Mouse (Mus musculus) liver, embryonic 13.5 days (tissue): ENCODE results near the gene Slc7a15. TPM values are rescaled to one million over a fixed set of nuclear protein-coding genes. Genes with fewer than 3 reads are reported as not detected.

Experiments used
- ATAC-seq: fragments of 200-750 bp; cut with Nextera tagmentation; 2 replicates; pipeline ENCODE4 v1.8.0; 2017; ENCODE audit warnings: low read depth, mild to moderate bottlenecking, moderate number of reproducible peaks, moderate library complexity
- DNase-seq: peaks from one replicate; pipeline ENCODE4 v3.0.0; 2022
- H3K27ac ChIP-seq: fragments of 300-500 bp; sonication (generic); 2 replicates; pipeline ENCODE4 v1.5.1; 2015; ENCODE audit warnings: moderate library complexity, mild to moderate bottlenecking, inconsistent platforms
- H3K27me3 ChIP-seq: fragments of 300-500 bp; sonication (generic); 2 replicates; pipeline ENCODE4 v1.6.1; 2015; ENCODE audit warnings: mild to moderate bottlenecking, inconsistent platforms
- H3K36me3 ChIP-seq: fragments of 300-500 bp; sonication (generic); 2 replicates; pipeline ENCODE4 v1.6.1; 2015; ENCODE audit warnings: mild to moderate bottlenecking, inconsistent platforms
- H3K4me1 ChIP-seq: fragments of 300-500 bp; sonication (generic); replicated peaks from 2 replicates; pipeline ENCODE4 v1.6.1; 2015; ENCODE audit warnings: inconsistent platforms
- H3K4me2 ChIP-seq: fragments of 300-500 bp; sonication (generic); 2 replicates; pipeline ENCODE4 v1.6.1; 2015; ENCODE audit warnings: inconsistent platforms, mild to moderate bottlenecking, moderate library complexity
- H3K4me3 ChIP-seq: fragments of 300-500 bp; sonication (generic); replicated peaks from 2 replicates; pipeline ENCODE4 v1.5.1; 2015; ENCODE audit warnings: mild to moderate bottlenecking, inconsistent platforms
- H3K9ac ChIP-seq: fragments of 300-500 bp; sonication (generic); 2 replicates; pipeline ENCODE4 v1.6.1; 2015; ENCODE audit warnings: mild to moderate bottlenecking, inconsistent platforms
- H3K9me3 ChIP-seq: fragments of 300-500 bp; sonication (generic); replicated peaks from 2 replicates; pipeline ENCODE4 v1.6.1; 2016; ENCODE audit warnings: inconsistent platforms
- WGBS: fragments of 180-500 bp; shearing (Covaris S2); methylation state at CpG from one replicate; pipeline ENCODE4 v1.1.7; 2015; ENCODE audit not compliant: insufficient replicate concordance; 5-methylcytosine and 5-hydroxymethylcytosine counted together
- polyA plus RNA-seq: library from polyadenylated mRNA; unstranded; fragments of >200 nt; fragmentation: Nextera tagmentation; extraction: Ambion mirVana; gene quantifications from 2 replicates; pipeline ENCODE4 v1.2.1, GENCODE M21; 2015

Slc7a15 gene
- polyA plus RNA-seq, 1 experiment from 2014 or later: not detected

- Histone ChIP-seq H3K4me2 (no peak overlapping the region), H3K36me3 (no peaks in the 10 kb centered on the region), H3K27ac (no peak overlapping the region), H3K9me3 (no peaks in the 10 kb centered on the region), H3K4me3 (no peak overlapping the region), H3K9ac (no peak overlapping the region), H3K27me3 (no peaks in the 10 kb centered on the region), H3K4me1 (no peaks in the 10 kb centered on the region)
- no peak for DNase-seq
- WGBS: 50% methylated on average over 5 of the region's 5 CpGs
- no peak for ATAC-seq
Observed at GRCm38 (mm10) chr12:8527770-8528169, 71.1 kb downstream of the Slc7a15 start.

DNA sequence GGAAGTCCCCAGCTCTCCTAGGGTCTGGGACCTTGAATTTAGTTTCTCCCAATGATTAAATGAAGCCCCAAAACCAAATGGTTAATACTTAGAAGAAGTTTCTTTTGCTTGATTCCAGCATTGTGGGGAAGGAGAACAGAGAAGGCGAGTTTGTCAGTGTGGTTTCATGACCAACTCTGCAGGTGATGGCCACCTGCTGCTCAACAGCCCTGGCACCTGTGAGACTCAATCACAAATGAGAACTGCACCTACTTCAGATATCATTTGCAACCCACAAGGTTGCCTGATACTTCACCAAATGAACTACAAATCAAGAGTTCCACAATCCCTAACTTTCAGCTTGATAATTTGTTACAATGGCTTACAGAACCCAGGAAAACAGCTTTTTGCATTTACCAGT is 71.7 kb downstream of the Slc7a15 start:
- H3K9me3 ChIP-seq: no peaks in the 10 kb centered on the region
- no peak overlapping the region for H3K4me2 ChIP-seq
- H3K27me3 ChIP-seq: no peaks in the 10 kb centered on the region
- H3K4me3 ChIP-seq: no peak overlapping the region
- ATAC-seq (no peak), DNase-seq (no peak)
- H3K27ac ChIP-seq: no peak overlapping the region
- H3K4me1 ChIP-seq: no peaks in the 10 kb centered on the region
- H3K9ac ChIP-seq: no peak overlapping the region
- WGBS: 62% methylated on average over 1 of the region's 1 CpGs
- H3K36me3 ChIP-seq: no peaks in the 10 kb centered on the region

DNA sequence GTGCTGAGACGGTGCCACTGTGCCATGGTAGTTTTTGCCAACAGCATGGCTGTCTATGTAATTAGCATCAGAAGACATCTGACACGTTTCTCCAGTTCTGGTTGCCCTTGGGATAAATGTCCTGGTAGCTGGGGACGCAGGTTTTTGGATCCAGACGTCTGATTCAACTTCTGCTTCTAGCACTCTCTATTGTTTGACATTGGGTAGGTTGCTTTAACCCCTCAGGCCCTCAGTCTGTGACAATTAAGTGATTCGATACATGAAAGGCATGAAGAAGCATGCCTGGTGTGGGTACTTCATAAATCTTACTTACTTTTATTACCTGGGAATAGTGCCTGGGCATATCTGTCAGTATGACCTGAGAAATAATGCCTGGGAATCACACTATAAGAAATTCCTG is 74.8 kb downstream of the Slc7a15 start:
- DNase-seq (no peak), ATAC-seq (no peak)
- 52% methylated on average over 5 of the region's 5 CpGs for WGBS
- Histone ChIP-seq H3K27ac (no peak overlapping the region), H3K4me3 (no peak overlapping the region), H3K4me1 (peaks cover 20% of the 10 kb centered on the region), H3K36me3 (no peaks in the 10 kb centered on the region), H3K4me2 (no peak overlapping the region), H3K27me3 (no peaks in the 10 kb centered on the region), H3K9me3 (no peaks in the 10 kb centered on the region), H3K9ac (no peak overlapping the region)

- Histone ChIP-seq H3K27ac (no peak overlapping the region), H3K27me3 (no peaks in the 10 kb centered on the region), H3K4me3 (no peak overlapping the region), H3K9ac (no peak overlapping the region), H3K9me3 (no peaks in the 10 kb centered on the region), H3K4me2 (no peak overlapping the region), H3K36me3 (no peaks in the 10 kb centered on the region), H3K4me1 (peaks cover 20% of the 10 kb centered on the region)
- no peak for ATAC-seq
- 42% methylated on average over 2 of the region's 2 CpGs for WGBS
- DNase-seq: no peak
Observed at GRCm38 (mm10) chr12:8522711-8523110, 76.2 kb downstream of the Slc7a15 start.

DNA sequence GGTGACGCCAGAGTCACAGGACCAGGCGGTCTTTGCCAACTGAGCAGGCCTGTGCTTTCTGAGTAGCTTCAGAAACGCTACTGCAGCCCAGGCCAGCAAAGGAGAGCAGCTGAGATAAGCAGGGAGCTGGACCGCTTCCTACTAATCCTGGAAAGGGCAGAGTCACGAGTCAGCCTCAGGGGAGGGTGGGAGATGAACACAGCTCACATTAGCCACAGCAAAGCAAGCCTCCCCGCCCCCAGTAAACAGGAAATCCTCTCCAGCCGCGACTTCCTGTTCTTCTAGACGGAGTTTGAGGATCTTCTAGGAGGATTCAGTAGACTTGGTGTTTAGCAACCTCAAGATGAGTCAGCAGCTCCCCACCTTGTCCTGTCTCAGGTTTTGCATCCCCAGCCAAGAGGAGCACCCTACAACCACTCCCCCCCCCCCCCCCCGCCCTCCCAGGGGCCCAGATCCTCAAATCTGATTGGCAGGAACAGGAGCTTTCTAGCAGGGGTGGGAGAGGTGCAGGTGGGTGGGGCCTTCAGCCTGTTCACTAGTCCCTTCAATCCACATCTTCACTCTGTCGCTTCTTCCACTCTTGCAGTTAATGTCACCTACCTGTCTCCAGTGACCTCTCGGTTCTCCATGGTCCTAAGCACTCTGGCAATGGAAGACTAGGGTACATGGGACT is 77.4 kb downstream of the Slc7a15 start:
- peak overlapping the region; percentile 13; the same call in 1 of the 2 replicates for H3K27ac ChIP-seq
- WGBS: 10% methylated on average over 12 of the region's 12 CpGs
- peak overlapping the region; percentile 38 for H3K4me2 ChIP-seq
- H3K9ac ChIP-seq: no peak overlapping the region
- H3K9me3 ChIP-seq: no peaks in the 10 kb centered on the region
- ATAC-seq (peak; percentile 76), DNase-seq (peak; percentile 47)
- H3K27me3 ChIP-seq: no peaks in the 10 kb centered on the region
- no peaks in the 10 kb centered on the region for H3K36me3 ChIP-seq
- H3K4me3 ChIP-seq: peak overlapping the region; percentile 21; the same call in 1 of the 2 replicates
- H3K4me1 ChIP-seq: peaks cover 20% of the 10 kb centered on the region

DNA sequence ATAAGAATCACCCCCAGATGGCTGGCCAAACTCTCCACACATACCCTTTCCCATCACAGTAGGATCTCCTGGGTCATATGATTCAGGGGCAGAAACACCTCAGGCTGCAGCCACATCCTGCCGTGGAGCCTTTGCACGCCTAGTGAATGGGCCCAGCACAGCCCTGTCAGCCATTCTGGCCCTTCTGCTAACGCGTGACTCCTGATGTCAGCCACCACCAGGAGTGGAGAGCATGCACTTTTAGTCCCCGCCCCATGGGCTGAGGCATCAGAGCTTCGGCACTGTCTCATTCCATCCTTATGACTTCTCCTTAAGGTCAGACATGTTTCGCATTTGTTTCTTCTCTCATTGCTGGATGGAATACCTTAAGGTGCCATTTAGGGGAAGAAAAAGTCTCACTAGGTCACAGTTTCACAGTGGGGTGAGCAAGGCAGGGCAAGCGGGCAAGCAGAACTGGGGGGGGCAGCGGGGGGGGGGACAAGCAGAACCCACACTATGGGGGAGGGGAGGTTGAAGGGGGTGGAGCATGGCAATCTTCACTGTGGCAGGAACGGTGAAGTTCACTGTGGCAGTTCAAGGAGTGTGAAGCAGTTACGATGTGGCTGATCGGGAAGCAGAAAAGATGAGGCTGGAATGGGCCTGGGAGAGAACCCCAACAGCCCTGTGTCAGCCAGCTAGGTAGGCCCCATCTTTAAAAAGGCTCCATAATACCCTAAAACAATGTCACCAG is 79.3 kb downstream of the Slc7a15 start:
- Histone ChIP-seq H3K27ac (no peak overlapping the region; the same call in 1 of the 2 replicates), H3K4me2 (no peak overlapping the region), H3K4me1 (peaks cover 20% of the 10 kb centered on the region), H3K36me3 (no peaks in the 10 kb centered on the region), H3K9me3 (no peaks in the 10 kb centered on the region), H3K27me3 (no peaks in the 10 kb centered on the region), H3K4me3 (no peak overlapping the region), H3K9ac (no peak overlapping the region)
- ATAC-seq: no peak
- 49% methylated on average over 12 of the region's 12 CpGs for WGBS
- DNase-seq: no peak

- ATAC-seq: no peak
- Histone ChIP-seq H3K9me3 (no peaks in the 10 kb centered on the region), H3K4me3 (no peak overlapping the region), H3K27me3 (no peaks in the 10 kb centered on the region), H3K9ac (no peak overlapping the region), H3K27ac (no peak overlapping the region), H3K4me1 (peaks cover 15% of the 10 kb centered on the region; the same call in 1 of the 2 replicates), H3K4me2 (no peak overlapping the region), H3K36me3 (no peaks in the 10 kb centered on the region)
- no peak for DNase-seq
- WGBS: 59% methylated on average over 18 of the region's 18 CpGs
Observed at GRCm38 (mm10) chr12:8511037-8511882, 87.6 kb downstream of the Slc7a15 start.

- Histone ChIP-seq H3K36me3 (no peaks in the 10 kb centered on the region), H3K4me2 (no peak overlapping the region), H3K27ac (no peak overlapping the region), H3K9ac (no peak overlapping the region), H3K9me3 (no peaks in the 10 kb centered on the region), H3K27me3 (no peaks in the 10 kb centered on the region), H3K4me1 (peaks cover 15% of the 10 kb centered on the region; the same call in 1 of the 2 replicates), H3K4me3 (no peak overlapping the region)
- DNase-seq: no peak
- WGBS: 24% methylated on average over 6 of the region's 6 CpGs
- ATAC-seq: no peak
Observed at GRCm38 (mm10) chr12:8510317-8510988, 88.4 kb downstream of the Slc7a15 start.

DNA sequence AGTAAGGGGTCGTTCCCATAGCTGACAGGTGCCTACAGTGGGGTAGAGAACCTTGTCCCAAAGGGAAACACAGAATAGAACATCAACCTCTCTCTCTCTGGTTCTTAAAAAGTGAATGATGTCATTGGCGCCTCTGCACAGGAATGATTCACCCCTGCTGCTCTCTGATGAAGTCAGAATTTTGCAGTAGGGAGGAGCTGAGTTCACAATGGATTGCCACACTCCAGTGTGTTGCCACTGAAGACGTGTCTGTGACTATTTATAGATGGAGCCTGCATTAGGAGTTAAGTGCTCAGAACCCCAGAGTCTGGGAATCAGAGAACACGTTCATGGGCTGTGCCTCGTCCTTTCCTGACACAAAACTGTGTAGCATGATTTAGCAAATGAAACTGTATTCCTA is 89.2 kb downstream of the Slc7a15 start:
- H3K4me1 ChIP-seq: peaks cover 15% of the 10 kb centered on the region; the same call in 1 of the 2 replicates
- no peak overlapping the region for H3K4me2 ChIP-seq
- H3K36me3 ChIP-seq: no peaks in the 10 kb centered on the region
- H3K27me3 ChIP-seq: no peaks in the 10 kb centered on the region
- no peak overlapping the region for H3K9ac ChIP-seq
- no peak overlapping the region for H3K27ac ChIP-seq
- H3K4me3 ChIP-seq: no peak overlapping the region
- ATAC-seq (no peak), DNase-seq (no peak)
- 43% methylated on average over 5 of the region's 5 CpGs for WGBS
- no peaks in the 10 kb centered on the region for H3K9me3 ChIP-seq

DNA sequence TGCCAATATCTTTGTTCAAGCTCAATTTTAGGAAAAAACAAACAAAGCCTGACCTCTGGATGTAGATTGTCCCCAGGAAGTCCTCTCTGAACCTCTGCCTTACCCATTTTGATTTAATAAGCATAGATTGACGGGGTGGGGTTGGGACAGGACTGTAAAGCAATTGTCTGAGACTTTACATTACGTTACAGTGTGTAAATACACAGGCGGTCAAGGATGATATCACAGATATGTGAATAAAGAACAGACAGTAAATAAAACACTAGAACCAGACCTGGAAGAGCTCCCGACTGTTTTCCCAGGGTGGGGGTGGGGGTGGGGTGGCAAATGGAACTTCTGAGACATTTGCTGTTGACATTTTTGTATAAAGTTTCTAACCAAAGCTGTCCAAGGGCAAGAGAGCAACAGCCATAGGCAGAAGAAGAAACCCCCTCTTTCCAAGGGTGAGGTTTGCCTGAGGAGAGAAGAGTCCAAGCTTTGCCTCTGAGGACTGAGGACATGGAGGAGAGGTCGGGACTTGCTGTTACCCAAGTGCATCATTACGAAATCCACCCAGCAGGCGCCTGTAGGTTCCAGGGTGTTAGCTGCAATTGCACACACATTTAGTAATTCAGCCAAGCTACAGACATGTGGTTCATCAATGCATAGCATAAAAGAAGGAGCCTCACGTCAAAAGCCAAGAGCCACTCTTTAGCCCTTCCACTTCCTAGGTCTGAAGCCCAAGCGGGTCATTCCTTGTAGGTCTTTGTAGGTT is 91.7 kb downstream of the Slc7a15 start:
- Histone ChIP-seq H3K27ac (no peak overlapping the region), H3K27me3 (no peaks in the 10 kb centered on the region), H3K4me3 (no peak overlapping the region), H3K36me3 (no peaks in the 10 kb centered on the region), H3K4me2 (no peak overlapping the region), H3K9ac (no peak overlapping the region), H3K9me3 (no peaks in the 10 kb centered on the region), H3K4me1 (peaks cover 15% of the 10 kb centered on the region; the same call in 1 of the 2 replicates)
- 56% methylated on average over 9 of the region's 9 CpGs for WGBS
- no peak for DNase-seq
- peak; percentile 50; the same call in 1 of the 2 replicates for ATAC-seq
